Mouse (Mus musculus): ENCODE results near the gene Dnase2b. TPM values are rescaled to one million over a fixed set of nuclear protein-coding genes. Genes with fewer than 3 reads are reported as not detected.

Gene Dnase2b
- polyA plus RNA-seq, 1 experiment from 2014 or later: 0.05 TPM

GRCm38 (mm10) chr3:146565065-146565411 is 50.4 kb downstream of the Dnase2b start:
- H3K36me3 ChIP-seq (ENCODE audit: control insufficient read depth, insufficient read depth, low read length): no peaks in the 10 kb centered on the region
- WGBS: 90% methylated on average over 1 of the region's 1 CpGs
- H3K27me3 ChIP-seq (replicated peaks; ENCODE audit: control insufficient read depth, insufficient read depth, low read length): no peaks in the 10 kb centered on the region
- no peaks in the 10 kb centered on the region for H3K9me3 ChIP-seq (ENCODE audit: control insufficient read depth, low read length)
- no peak overlapping the region for H3K4me3 ChIP-seq (ENCODE audit: low read length)
- no peak overlapping the region for H3K27ac ChIP-seq (ENCODE audit: low read length)
- no peak for ATAC-seq
- no peak overlapping the region for H3K9ac ChIP-seq (ENCODE audit: low read depth, low read length)
- H3K4me1 ChIP-seq (ENCODE audit: control insufficient read depth, insufficient read depth, low read length): no peaks in the 10 kb centered on the region
- H3K4me2 ChIP-seq (ENCODE audit: low read depth, low read length): no peak overlapping the region

GRCm38 (mm10) chr3:146564268-146565064 is 50.9 kb downstream of the Dnase2b start:
- Histone ChIP-seq H3K9ac (ENCODE audit: low read depth, low read length) (no peak overlapping the region), H3K4me2 (ENCODE audit: low read depth, low read length) (no peak overlapping the region), H3K4me1 (ENCODE audit: control insufficient read depth, insufficient read depth, low read length) (no peaks in the 10 kb centered on the region), H3K9me3 (ENCODE audit: control insufficient read depth, low read length) (no peaks in the 10 kb centered on the region), H3K27me3 (replicated peaks; ENCODE audit: control insufficient read depth, insufficient read depth, low read length) (no peaks in the 10 kb centered on the region), H3K36me3 (ENCODE audit: control insufficient read depth, insufficient read depth, low read length) (no peaks in the 10 kb centered on the region), H3K27ac (ENCODE audit: low read length) (no peak overlapping the region), H3K4me3 (ENCODE audit: low read length) (no peak overlapping the region)
- 40% methylated on average over 14 of the region's 14 CpGs for WGBS
- ATAC-seq: no peak

GRCm38 (mm10) chr3:146562936-146563335 is 52.5 kb downstream of the Dnase2b start:
- no peaks in the 10 kb centered on the region for H3K27me3 ChIP-seq (replicated peaks; ENCODE audit: control insufficient read depth, insufficient read depth, low read length)
- 86% methylated on average over 7 of the region's 7 CpGs for whole genome bisulfite sequencing
- H3K9me3 ChIP-seq (ENCODE audit: control insufficient read depth, low read length): no peaks in the 10 kb centered on the region
- no peaks in the 10 kb centered on the region for H3K36me3 ChIP-seq (ENCODE audit: control insufficient read depth, insufficient read depth, low read length)
- H3K4me2 ChIP-seq (ENCODE audit: low read depth, low read length): no peak overlapping the region
- no peak for ATAC-seq
- no peak overlapping the region for H3K27ac ChIP-seq (ENCODE audit: low read length)
- H3K9ac ChIP-seq (ENCODE audit: low read depth, low read length): no peak overlapping the region
- no peaks in the 10 kb centered on the region for H3K4me1 ChIP-seq (ENCODE audit: control insufficient read depth, insufficient read depth, low read length)
- H3K4me3 ChIP-seq (ENCODE audit: low read length): no peak overlapping the region

GRCm38 (mm10) chr3:146557507-146557906 is 57.9 kb downstream of the Dnase2b start:
- no peaks in the 10 kb centered on the region for H3K36me3 ChIP-seq (ENCODE audit: control insufficient read depth, insufficient read depth, low read length)
- H3K9ac ChIP-seq (ENCODE audit: low read depth, low read length): no peak overlapping the region
- no peak overlapping the region for H3K4me3 ChIP-seq (ENCODE audit: low read length)
- no peaks in the 10 kb centered on the region for H3K4me1 ChIP-seq (ENCODE audit: control insufficient read depth, insufficient read depth, low read length)
- 91% methylated on average over 6 of the region's 6 CpGs for WGBS
- no peak overlapping the region for H3K4me2 ChIP-seq (ENCODE audit: low read depth, low read length)
- H3K27me3 ChIP-seq (replicated peaks; ENCODE audit: control insufficient read depth, insufficient read depth, low read length): no peaks in the 10 kb centered on the region
- no peaks in the 10 kb centered on the region for H3K9me3 ChIP-seq (ENCODE audit: control insufficient read depth, low read length)
- H3K27ac ChIP-seq (ENCODE audit: low read length): no peak overlapping the region
- ATAC-seq: no peak

- Histone ChIP-seq H3K4me2 (ENCODE audit: low read depth, low read length) (no peak overlapping the region), H3K4me1 (ENCODE audit: control insufficient read depth, insufficient read depth, low read length) (no peaks in the 10 kb centered on the region), H3K9ac (ENCODE audit: low read depth, low read length) (no peak overlapping the region), H3K27ac (ENCODE audit: low read length) (no peak overlapping the region), H3K9me3 (ENCODE audit: control insufficient read depth, low read length) (no peaks in the 10 kb centered on the region), H3K36me3 (ENCODE audit: control insufficient read depth, insufficient read depth, low read length) (no peaks in the 10 kb centered on the region), H3K27me3 (replicated peaks; ENCODE audit: control insufficient read depth, insufficient read depth, low read length) (no peaks in the 10 kb centered on the region), H3K4me3 (ENCODE audit: low read length) (no peak overlapping the region)
- ATAC-seq: no peak
- 64% methylated on average over 1 of the region's 1 CpGs for WGBS
Observed at GRCm38 (mm10) chr3:146556567-146556966, 58.8 kb downstream of the Dnase2b start.

GRCm38 (mm10) chr3:146554816-146555215 is 60.6 kb downstream of the Dnase2b start:
- Histone ChIP-seq H3K27ac (ENCODE audit: low read length) (no peak overlapping the region), H3K4me2 (ENCODE audit: low read depth, low read length) (no peak overlapping the region), H3K36me3 (ENCODE audit: control insufficient read depth, insufficient read depth, low read length) (no peaks in the 10 kb centered on the region), H3K9me3 (ENCODE audit: control insufficient read depth, low read length) (no peaks in the 10 kb centered on the region), H3K4me3 (ENCODE audit: low read length) (no peak overlapping the region), H3K4me1 (ENCODE audit: control insufficient read depth, insufficient read depth, low read length) (no peaks in the 10 kb centered on the region), H3K9ac (ENCODE audit: low read depth, low read length) (no peak overlapping the region), H3K27me3 (replicated peaks; ENCODE audit: control insufficient read depth, insufficient read depth, low read length) (no peaks in the 10 kb centered on the region)
- no peak for ATAC-seq
- 86% methylated on average over 7 of the region's 7 CpGs for WGBS

GRCm38 (mm10) chr3:146543632-146544031 is 71.8 kb downstream of the Dnase2b start:
- no peak for ATAC-seq
- H3K9ac ChIP-seq (ENCODE audit: low read depth, low read length): no peak overlapping the region
- WGBS: 30% methylated on average over 1 of the region's 1 CpGs
- no peaks in the 10 kb centered on the region for H3K27me3 ChIP-seq (replicated peaks; ENCODE audit: control insufficient read depth, insufficient read depth, low read length)
- H3K9me3 ChIP-seq (ENCODE audit: control insufficient read depth, low read length): no peaks in the 10 kb centered on the region
- H3K4me3 ChIP-seq (ENCODE audit: low read length): no peak overlapping the region
- H3K4me1 ChIP-seq (ENCODE audit: control insufficient read depth, insufficient read depth, low read length): no peaks in the 10 kb centered on the region
- no peak overlapping the region for H3K4me2 ChIP-seq (ENCODE audit: low read depth, low read length)
- no peak overlapping the region for H3K27ac ChIP-seq (ENCODE audit: low read length)
- H3K36me3 ChIP-seq (ENCODE audit: control insufficient read depth, insufficient read depth, low read length): no peaks in the 10 kb centered on the region

- H3K9ac ChIP-seq (ENCODE audit: low read depth, low read length): no peak overlapping the region
- WGBS: 64% methylated on average over 4 of the region's 4 CpGs
- H3K27ac ChIP-seq (ENCODE audit: low read length): no peak overlapping the region
- no peaks in the 10 kb centered on the region for H3K9me3 ChIP-seq (ENCODE audit: control insufficient read depth, low read length)
- ATAC-seq: no peak
- no peak overlapping the region for H3K4me2 ChIP-seq (ENCODE audit: low read depth, low read length)
- H3K36me3 ChIP-seq (ENCODE audit: control insufficient read depth, insufficient read depth, low read length): no peaks in the 10 kb centered on the region
- H3K27me3 ChIP-seq (replicated peaks; ENCODE audit: control insufficient read depth, insufficient read depth, low read length): no peaks in the 10 kb centered on the region
- H3K4me3 ChIP-seq (ENCODE audit: low read length): no peak overlapping the region
- no peaks in the 10 kb centered on the region for H3K4me1 ChIP-seq (ENCODE audit: control insufficient read depth, insufficient read depth, low read length)
Observed at GRCm38 (mm10) chr3:146540521-146541273, 74.7 kb downstream of the Dnase2b start.

GRCm38 (mm10) chr3:146534986-146535385 is 80.4 kb downstream of the Dnase2b start:
- H3K4me3 ChIP-seq (ENCODE audit: low read length): no peak overlapping the region
- H3K4me1 ChIP-seq (ENCODE audit: control insufficient read depth, insufficient read depth, low read length): no peaks in the 10 kb centered on the region
- no peak overlapping the region for H3K4me2 ChIP-seq (ENCODE audit: low read depth, low read length)
- no peak overlapping the region for H3K27ac ChIP-seq (ENCODE audit: low read length)
- 64% methylated on average over 6 of the region's 6 CpGs for WGBS
- no peaks in the 10 kb centered on the region for H3K27me3 ChIP-seq (replicated peaks; ENCODE audit: control insufficient read depth, insufficient read depth, low read length)
- no peaks in the 10 kb centered on the region for H3K36me3 ChIP-seq (ENCODE audit: control insufficient read depth, insufficient read depth, low read length)
- no peaks in the 10 kb centered on the region for H3K9me3 ChIP-seq (ENCODE audit: control insufficient read depth, low read length)
- ATAC-seq: no peak
- no peak overlapping the region for H3K9ac ChIP-seq (ENCODE audit: low read depth, low read length)

All from intestine, embryonic 16.5 days (tissue).